Mouse (Mus musculus) forebrain, postnatal 0 days (tissue): ENCODE measurements around the gene Mrpl42. TPM values are rescaled to one million over a fixed set of nuclear protein-coding genes. Genes with fewer than 3 reads are reported as not detected.

ENCODE experiments used
- ATAC-seq: fragments of 200-750 bp; cut with Nextera tagmentation; 2 replicates; pipeline ENCODE4 v1.8.0; 2017; ENCODE audit warnings: mild to moderate bottlenecking, moderate library complexity
- DNase-seq: peaks from one replicate; pipeline ENCODE4 v3.0.0-alpha.2; 2015
- H3K27ac ChIP-seq: fragments of 300-500 bp; sonication (generic); 2 replicates; pipeline ENCODE4 v1.5.1; 2014; ENCODE audit warnings: low read depth, mild to moderate bottlenecking, antibody characterized with exemption, low read length, moderate library complexity, mixed read lengths
- H3K27me3 ChIP-seq: fragments of 300-500 bp; sonication (generic); 2 replicates; pipeline ENCODE4 v1.6.1; 2014; ENCODE audit warnings: mild to moderate bottlenecking, low read length, mixed read lengths; ENCODE audit not compliant: insufficient read depth
- H3K36me3 ChIP-seq: fragments of 300-500 bp; sonication (generic); 2 replicates; pipeline ENCODE4 v1.6.1; 2014; ENCODE audit warnings: mild to moderate bottlenecking, moderate library complexity; ENCODE audit not compliant: insufficient read depth
- H3K4me1 ChIP-seq: fragments of 300-500 bp; sonication (generic); 2 replicates; pipeline ENCODE4 v1.6.1; 2014; ENCODE audit warnings: antibody characterized with exemption; ENCODE audit not compliant: insufficient read depth
- H3K4me2 ChIP-seq: fragments of 300-500 bp; sonication (generic); 2 replicates; pipeline ENCODE4 v1.6.1; 2014; ENCODE audit warnings: low read depth, mild to moderate bottlenecking, moderate library complexity
- H3K4me3 ChIP-seq: fragments of 300-500 bp; sonication (generic); 2 replicates; pipeline ENCODE4 v1.5.1; 2014; ENCODE audit warnings: low read depth, low read length, mixed read lengths
- H3K9ac ChIP-seq: fragments of 300-500 bp; sonication (generic); 2 replicates; pipeline ENCODE4 v1.6.1; 2014; ENCODE audit warnings: mild to moderate bottlenecking
- H3K9me3 ChIP-seq: fragments of 300-500 bp; sonication (generic); 2 replicates; pipeline ENCODE4 v1.6.1; 2016; ENCODE audit warnings: low read length
- CTCF ChIP-seq: sonication (generic); IDR thresholded peaks from 2 replicates; pipeline ENCODE4 v1.5.1; 2016; ENCODE audit warnings: antibody characterized with exemption, control low read depth, low read depth
- WGBS: fragments of 180-500 bp; shearing (Covaris S2); extraction: QIAGEN DNeasy Blood & Tissue Kit; methylation state at CpG from one replicate; pipeline ENCODE4 v1.1.7; 2014; 5-methylcytosine and 5-hydroxymethylcytosine counted together
- polyA plus RNA-seq: library from polyadenylated mRNA; unstranded; fragments of >200 nt; fragmentation: Nextera tagmentation; extraction: Ambion mirVana; gene quantifications from 2 replicates; pipeline ENCODE4 v1.2.1, GENCODE M21; 2015
- total RNA-seq: library from RNA; depleted of rRNA; stranded (reverse); fragments of >200 nt; gene quantifications from 2 replicates; pipeline ENCODE4 v1.2.3, GENCODE M21; 2014; rRNA removed

Gene Mrpl42
- total and polyA plus RNA-seq, 2 experiments from 2014 or later, result 88.8 to 249 TPM

DNA sequence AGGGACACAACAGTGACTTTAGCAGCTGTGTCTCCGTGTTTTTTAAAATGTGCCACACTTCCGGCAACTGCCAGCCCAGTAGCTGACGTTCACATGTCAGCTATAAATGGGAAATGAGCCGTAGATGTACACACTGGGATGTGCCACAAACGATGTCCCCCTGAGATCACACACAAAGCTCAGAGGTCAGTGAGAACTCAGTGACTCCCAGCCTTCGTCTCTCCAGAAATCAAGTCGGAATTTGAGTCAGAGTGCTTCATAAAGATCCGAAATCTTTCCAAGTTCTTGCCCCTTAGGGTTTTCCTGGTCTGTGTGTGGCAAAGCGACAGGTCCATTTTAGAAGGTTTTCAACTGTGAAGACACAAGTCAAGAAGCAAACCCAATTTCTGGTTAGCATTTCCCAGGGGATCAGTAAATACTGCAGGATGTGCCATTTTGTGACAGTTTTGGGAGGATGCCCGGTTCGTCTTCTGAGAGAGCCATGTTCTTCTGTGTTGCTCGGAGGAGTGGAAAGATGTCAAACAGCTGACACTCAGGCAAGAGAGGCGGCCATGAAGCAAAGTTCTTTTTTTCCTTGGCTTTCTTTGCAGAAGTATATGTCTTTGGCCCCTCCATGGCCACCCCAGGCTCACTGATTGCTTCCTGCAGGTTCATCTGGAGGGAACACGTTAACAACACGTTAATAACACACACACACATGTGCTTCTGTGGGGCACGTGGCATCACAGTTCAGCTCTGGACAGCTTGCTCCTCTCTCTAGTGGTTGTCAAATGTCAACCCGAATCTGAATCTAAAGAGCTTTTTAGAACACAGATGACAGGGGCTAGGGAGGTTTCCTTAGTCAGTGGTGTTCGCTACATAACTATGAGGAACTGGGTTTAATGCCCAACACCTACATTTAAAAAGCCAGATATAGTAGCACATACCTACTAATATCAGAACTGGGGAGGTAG, 56.4 kb downstream of the Mrpl42 start:
- Histone ChIP-seq H3K36me3 (no peaks in the 10 kb centered on the region), H3K4me1 (no peaks in the 10 kb centered on the region), H3K9ac (no peak overlapping the region), H3K27ac (no peak overlapping the region), H3K4me3 (no peak overlapping the region), H3K4me2 (no peak overlapping the region), H3K9me3 (no peaks in the 10 kb centered on the region), H3K27me3 (no peaks in the 10 kb centered on the region)
- whole genome bisulfite sequencing, result 77% methylated on average over 18 of the region's 18 CpGs
- TF ChIP-seq CTCF, result no peak
- DNase-seq (peak; percentile 15), ATAC-seq (no peak)

DNA sequence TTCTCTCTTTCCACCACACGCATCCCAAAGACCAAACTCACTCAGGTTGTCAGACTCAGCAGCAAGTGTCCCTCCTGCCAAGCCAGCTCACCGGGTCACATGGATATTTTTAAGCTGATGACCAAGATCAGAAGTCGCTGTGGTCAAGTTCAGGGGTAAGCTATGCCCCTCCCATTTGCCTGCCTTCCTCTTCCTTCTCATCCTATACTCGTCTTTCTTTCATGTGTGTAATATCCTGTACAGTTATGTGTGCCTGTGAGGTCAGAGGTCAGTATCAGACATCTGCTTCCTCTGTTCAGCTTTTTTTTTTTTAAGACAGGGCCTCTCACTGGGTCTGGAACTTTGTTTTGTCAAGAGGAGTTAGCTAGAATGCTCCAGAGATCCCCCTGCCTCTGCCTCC, 59.4 kb downstream of the Mrpl42 start:
- no peak for ATAC-seq
- no peak for DNase-seq
- H3K36me3 ChIP-seq, result no peaks in the 10 kb centered on the region
- H3K9me3 ChIP-seq, result no peaks in the 10 kb centered on the region
- no peaks in the 10 kb centered on the region for H3K27me3 ChIP-seq
- H3K4me3 ChIP-seq, result no peak overlapping the region
- no peak overlapping the region for H3K4me2 ChIP-seq
- TF ChIP-seq CTCF, result no peak
- H3K4me1 ChIP-seq, result no peaks in the 10 kb centered on the region
- 89% methylated on average over 4 of the region's 4 CpGs for WGBS
- H3K9ac ChIP-seq, result no peak overlapping the region
- H3K27ac ChIP-seq, result no peak overlapping the region

DNA sequence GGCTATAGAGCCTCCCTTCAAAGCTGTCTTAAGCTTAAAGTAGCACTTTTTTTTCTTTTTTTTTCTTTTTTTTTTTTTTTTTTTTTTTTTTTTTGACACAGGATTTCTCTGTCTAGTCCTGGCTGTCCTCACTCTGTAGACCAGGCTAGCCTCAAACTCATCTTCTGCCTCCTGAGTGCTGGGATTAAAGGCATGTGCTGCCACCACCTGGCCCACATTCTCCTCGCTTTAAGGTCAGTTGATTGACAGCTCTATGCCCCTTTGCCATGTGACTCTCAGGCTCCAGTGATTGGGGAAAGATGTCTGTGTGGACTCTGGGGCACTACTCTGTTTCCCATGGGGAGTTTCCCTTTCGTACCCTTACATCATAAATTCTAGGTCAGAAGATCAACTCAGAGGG, 61.2 kb downstream of the Mrpl42 start:
- peak; percentile 18; the same call in 1 of the 2 replicates for TF ChIP-seq CTCF
- Histone ChIP-seq H3K9ac (no peak overlapping the region), H3K9me3 (no peaks in the 10 kb centered on the region), H3K36me3 (no peaks in the 10 kb centered on the region), H3K4me1 (no peaks in the 10 kb centered on the region), H3K27me3 (no peaks in the 10 kb centered on the region), H3K4me3 (no peak overlapping the region), H3K27ac (no peak overlapping the region), H3K4me2 (no peak overlapping the region)
- 57% methylated on average over 2 of the region's 2 CpGs for WGBS
- ATAC-seq, result no peak
- DNase-seq, result no peak

DNA sequence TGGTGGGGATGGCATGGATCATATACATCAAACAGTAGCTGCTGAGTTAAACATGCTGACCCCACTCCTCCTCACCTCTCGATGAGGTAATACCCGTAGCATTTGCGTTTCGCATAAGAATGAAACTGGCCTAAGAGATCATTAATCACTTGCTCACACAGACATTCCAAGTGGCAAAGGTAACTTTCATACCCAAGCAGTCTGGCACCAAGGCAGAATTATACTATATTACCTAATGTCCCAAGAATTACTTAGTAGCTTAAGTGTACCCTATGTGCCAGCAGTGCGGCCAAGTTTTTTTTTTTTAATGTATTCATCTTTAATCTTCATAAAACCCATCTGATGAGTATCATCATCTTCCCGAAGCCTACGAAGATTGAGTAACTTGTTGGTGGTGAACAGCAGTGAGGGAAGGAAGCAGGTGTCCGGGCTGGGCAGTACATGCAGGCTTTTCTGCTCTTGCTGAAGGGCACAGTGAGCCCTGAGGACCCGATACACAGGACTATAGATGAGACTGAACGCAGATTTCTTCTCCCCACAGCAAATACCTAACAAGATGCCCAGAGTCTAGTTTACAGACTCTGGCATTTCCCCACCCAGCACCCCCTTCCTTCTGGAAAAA, 61.9 kb downstream of the Mrpl42 start:
- no peak for ATAC-seq
- 88% methylated on average over 10 of the region's 10 CpGs for WGBS

DNA sequence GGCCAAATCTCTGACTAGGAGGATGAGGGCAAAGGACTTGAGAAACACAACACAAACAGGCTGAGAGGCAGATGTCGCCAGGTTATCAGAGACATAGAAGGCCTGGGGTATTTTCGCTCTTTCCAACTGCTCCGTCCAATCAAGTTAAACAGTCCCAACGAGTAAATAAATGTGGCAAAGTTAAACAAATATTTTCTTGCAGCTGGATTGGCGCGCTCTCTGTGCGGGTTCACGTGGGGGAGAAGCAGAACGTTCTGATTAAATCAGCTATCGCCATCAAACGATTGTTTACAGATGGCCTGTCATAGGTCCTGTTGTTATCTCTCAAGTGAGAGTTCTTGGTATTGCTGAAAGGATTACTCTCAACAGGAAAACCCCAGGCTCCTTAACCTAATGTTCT, 62.8 kb downstream of the Mrpl42 start:
- Histone ChIP-seq H3K9ac (no peak overlapping the region), H3K27ac (no peak overlapping the region), H3K9me3 (no peaks in the 10 kb centered on the region), H3K4me3 (no peak overlapping the region), H3K4me1 (no peaks in the 10 kb centered on the region), H3K27me3 (no peaks in the 10 kb centered on the region), H3K4me2 (no peak overlapping the region), H3K36me3 (no peaks in the 10 kb centered on the region)
- DNase-seq, result no peak
- no peak for TF ChIP-seq CTCF
- WGBS, result 80% methylated on average over 11 of the region's 11 CpGs
- ATAC-seq, result no peak

More for the DNA sequence above, 61.9 kb downstream of the Mrpl42 start:
- Histone ChIP-seq H3K9me3 (no peaks in the 10 kb centered on the region), H3K9ac (no peak overlapping the region), H3K4me3 (no peak overlapping the region), H3K4me1 (no peaks in the 10 kb centered on the region), H3K36me3 (no peaks in the 10 kb centered on the region), H3K27ac (no peak overlapping the region), H3K27me3 (no peaks in the 10 kb centered on the region), H3K4me2 (no peak overlapping the region)
- DNase-seq, result no peak
- no peak for TF ChIP-seq CTCF

Other genes starting within 250 kb of the Mrpl42 start
- 8.3 and 10.8 TPM in 2 replicates for gene Cradd, start 177.8 kb downstream of the Mrpl42 start, total RNA-seq
- 8.5 and 10.3 TPM in 2 replicates for gene Cradd, start 177.8 kb downstream of the Mrpl42 start, polyA plus RNA-seq
- gene Socs2, start 84.8 kb downstream of the Mrpl42 start, total RNA-seq, result 80.7 and 93.0 TPM in 2 replicates
- 136 and 154 TPM in 2 replicates for gene Socs2, start 84.8 kb downstream of the Mrpl42 start, polyA plus RNA-seq
- gene Ube2n, start 13.2 kb upstream of the Mrpl42 start, total RNA-seq, result 222 and 275 TPM in 2 replicates
- gene Ube2n, start 13.2 kb upstream of the Mrpl42 start, polyA plus RNA-seq, result 333 and 334 TPM in 2 replicates
- 87.6 and 110 TPM in 2 replicates for gene Nudt4, start 62.2 kb upstream of the Mrpl42 start, total RNA-seq
- gene Nudt4, start 62.2 kb upstream of the Mrpl42 start, polyA plus RNA-seq, result 71.2 and 81.5 TPM in 2 replicates
- gene Anapc15-ps, start 171.5 kb upstream of the Mrpl42 start, total RNA-seq, result not detected in 2 replicates
- gene Anapc15-ps, start 171.5 kb upstream of the Mrpl42 start, polyA plus RNA-seq, result 0.55 TPM in 1 of 2 replicates, not detected in the other